Mouse (Mus musculus) megakaryocyte, embryonic 14.5 days (primary cell): ENCODE data around the gene Gm17720. TPM values are rescaled to one million over a fixed set of nuclear protein-coding genes. Genes with fewer than 3 reads are reported as not detected.

Experiments used
- H3K27me3 ChIP-seq: replicated peaks from 2 replicates; pipeline ENCODE3; 2012; ENCODE audit warnings: inconsistent platforms
- H3K36me3 ChIP-seq: replicated peaks from 2 replicates; pipeline ENCODE3; 2012; ENCODE audit warnings: low read length, inconsistent platforms, mixed read lengths
- H3K4me1 ChIP-seq: 2 replicates; pipeline ENCODE4 v1.6.1; 2012; ENCODE audit warnings: inconsistent platforms
- H3K4me3 ChIP-seq: replicated peaks from 2 replicates; pipeline ENCODE3; 2012; ENCODE audit warnings: moderate library complexity, mild to moderate bottlenecking, inconsistent platforms
- H3K9me3 ChIP-seq: 2 replicates; pipeline ENCODE4 v1.6.1; 2012; ENCODE audit warnings: inconsistent platforms
- FLI1 ChIP-seq: IDR thresholded peaks from 2 replicates; pipeline ENCODE4 v1.6.1; 2012; ENCODE audit warnings: low read length, inconsistent platforms, mixed read lengths
- GATA1 ChIP-seq: IDR thresholded peaks from 3 replicates; pipeline ENCODE4 v1.6.1; 2012; ENCODE audit warnings: mixed read lengths, low read length, inconsistent platforms, borderline replicate concordance
- polyA plus RNA-seq: library from polyadenylated mRNA; stranded (reverse); fragments of >175 nt; gene quantifications from 2 replicates; pipeline ENCODE4 v1.2.3, GENCODE M21; 2012; ENCODE audit warnings: low replicate concordance; ENCODE audit not compliant: insufficient read depth

The Gm17720 gene
- polyA plus RNA-seq, 1 experiment: not detected

DNA sequence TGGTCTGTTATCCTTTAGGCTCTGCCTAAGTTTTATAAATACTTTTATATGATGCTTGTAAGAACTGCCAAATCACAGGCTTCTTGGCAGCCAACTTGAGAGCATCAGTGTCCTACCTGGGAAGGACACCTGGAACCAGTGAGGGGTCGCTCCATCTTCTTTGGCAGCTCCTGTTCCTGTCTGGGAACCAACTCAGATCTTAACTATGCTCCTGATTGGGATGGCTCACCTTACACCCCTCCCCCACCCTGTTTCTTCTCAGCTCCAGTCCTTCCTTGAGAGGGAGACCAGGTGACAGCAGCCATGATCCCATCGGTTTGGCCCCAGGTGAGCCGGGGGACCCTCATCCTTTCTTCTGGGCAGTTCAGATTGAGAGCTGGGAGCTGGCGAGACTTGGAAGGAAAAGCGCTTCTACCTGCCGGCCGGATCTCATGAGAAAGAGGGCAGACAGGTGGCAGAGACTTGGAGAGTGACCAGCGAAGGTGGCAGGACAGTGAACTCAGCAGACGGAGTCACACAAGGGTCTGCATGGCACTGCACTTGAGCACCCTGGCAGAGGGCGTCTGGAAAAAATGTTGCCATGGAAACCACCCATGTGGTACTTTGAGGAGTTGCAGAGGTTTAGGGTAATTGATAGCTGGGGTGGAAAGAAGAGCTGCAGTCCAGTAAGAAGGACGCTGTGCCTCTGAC, 20.0 kb downstream of the Gm17720 start:
- peaks cover 8% of the 10 kb centered on the region for H3K4me1 ChIP-seq
- no peak for TF ChIP-seq GATA1
- TF ChIP-seq FLI1: no peak
- H3K9me3 ChIP-seq: peaks cover 10% of the 10 kb centered on the region; the same call in 1 of the 2 replicates
- peaks cover 16% of the 10 kb centered on the region for H3K27me3 ChIP-seq
- no peaks in the 10 kb centered on the region for H3K36me3 ChIP-seq
- no peak overlapping the region for H3K4me3 ChIP-seq

GRCm38 (mm10) chr8:110079282-110080221, 23.0 kb downstream of the Gm17720 start, which contains the start of gene Zfp612:
Gene Zfp612, plus strand, starts transcription at chr8:110079746.
- H3K4me1 ChIP-seq: peaks cover 8% of the 10 kb centered on the region
- no peak for TF ChIP-seq FLI1
- no peak for TF ChIP-seq GATA1
- no peaks in the 10 kb centered on the region for H3K36me3 ChIP-seq
- H3K9me3 ChIP-seq: no peaks in the 10 kb centered on the region
- peak within 1 kb of the TSS; percentile 86 for H3K4me3 ChIP-seq
- H3K27me3 ChIP-seq: peaks cover 18% of the 10 kb centered on the region

DNA sequence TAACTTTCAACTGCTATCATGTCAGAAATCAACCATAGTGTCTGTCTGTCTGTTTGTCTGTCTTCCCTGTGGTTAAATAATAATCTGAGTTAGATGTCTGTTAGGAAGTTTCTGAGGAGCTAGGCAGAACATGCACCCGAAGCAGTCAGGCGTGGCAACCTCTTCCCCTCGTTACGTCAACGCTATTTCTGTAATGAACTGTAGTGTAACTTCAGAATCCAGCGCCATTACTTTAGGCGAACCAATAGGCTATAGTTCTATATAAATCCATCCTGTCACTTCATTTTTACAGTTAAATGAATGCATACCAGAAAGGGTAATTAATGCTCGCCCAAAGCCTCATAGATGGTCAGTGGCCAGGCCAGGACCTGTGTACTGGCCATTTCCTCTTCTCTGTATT, 28.1 kb downstream of the Gm17720 start:
- no peaks in the 10 kb centered on the region for H3K36me3 ChIP-seq
- TF ChIP-seq FLI1: no peak
- TF ChIP-seq GATA1: no peak
- peaks cover 5% of the 10 kb centered on the region for H3K4me1 ChIP-seq
- H3K27me3 ChIP-seq: peaks cover 7% of the 10 kb centered on the region
- no peaks in the 10 kb centered on the region for H3K9me3 ChIP-seq
- H3K4me3 ChIP-seq: no peak overlapping the region

- H3K9me3 ChIP-seq: peaks cover 16% of the 10 kb centered on the region; the same call in 1 of the 2 replicates
- no peaks in the 10 kb centered on the region for H3K36me3 ChIP-seq
- H3K4me1 ChIP-seq: peaks cover 3% of the 10 kb centered on the region; the same call in 1 of the 2 replicates
- TF ChIP-seq FLI1 (no peak), GATA1 (no peak)
- peaks cover 1% of the 10 kb centered on the region for H3K27me3 ChIP-seq
- H3K4me3 ChIP-seq: peak overlapping the region; percentile 20
Observed at GRCm38 (mm10) chr8:110071600-110071999, 31.0 kb downstream of the Gm17720 start.

- peaks cover 22% of the 10 kb centered on the region for H3K9me3 ChIP-seq
- H3K4me3 ChIP-seq: no peak overlapping the region
- peaks cover 3% of the 10 kb centered on the region; the same call in 1 of the 2 replicates for H3K4me1 ChIP-seq
- H3K27me3 ChIP-seq: peaks cover 1% of the 10 kb centered on the region
- no peaks in the 10 kb centered on the region for H3K36me3 ChIP-seq
- TF ChIP-seq GATA1: no peak
- no peak for TF ChIP-seq FLI1
Observed at GRCm38 (mm10) chr8:110069706-110070105, 32.8 kb downstream of the Gm17720 start.

DNA sequence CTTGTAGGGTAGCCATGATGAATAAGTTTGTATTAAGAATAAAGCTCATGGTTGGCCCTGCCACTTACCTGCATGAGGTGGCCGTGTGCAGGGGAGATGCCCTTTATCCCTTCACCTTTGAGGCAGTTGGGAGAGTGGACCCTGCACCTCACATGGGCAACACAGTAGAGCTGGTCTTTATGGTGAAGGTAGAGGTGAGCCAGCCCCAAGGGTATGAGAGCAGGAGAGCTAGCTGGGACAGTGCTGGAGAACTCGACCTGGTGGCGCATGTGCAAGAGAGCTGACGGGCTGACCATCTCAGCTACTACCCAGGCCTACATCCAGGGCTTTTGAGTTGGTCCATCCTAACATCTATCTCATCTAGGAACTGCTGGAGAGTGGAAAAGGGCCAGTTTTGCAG, 36.9 kb downstream of the Gm17720 start:
- H3K27me3 ChIP-seq: no peaks in the 10 kb centered on the region
- no peaks in the 10 kb centered on the region for H3K36me3 ChIP-seq
- peaks cover 25% of the 10 kb centered on the region for H3K9me3 ChIP-seq
- H3K4me1 ChIP-seq: no peaks in the 10 kb centered on the region
- no peak for TF ChIP-seq GATA1
- no peak for TF ChIP-seq FLI1
- H3K4me3 ChIP-seq: no peak overlapping the region

DNA sequence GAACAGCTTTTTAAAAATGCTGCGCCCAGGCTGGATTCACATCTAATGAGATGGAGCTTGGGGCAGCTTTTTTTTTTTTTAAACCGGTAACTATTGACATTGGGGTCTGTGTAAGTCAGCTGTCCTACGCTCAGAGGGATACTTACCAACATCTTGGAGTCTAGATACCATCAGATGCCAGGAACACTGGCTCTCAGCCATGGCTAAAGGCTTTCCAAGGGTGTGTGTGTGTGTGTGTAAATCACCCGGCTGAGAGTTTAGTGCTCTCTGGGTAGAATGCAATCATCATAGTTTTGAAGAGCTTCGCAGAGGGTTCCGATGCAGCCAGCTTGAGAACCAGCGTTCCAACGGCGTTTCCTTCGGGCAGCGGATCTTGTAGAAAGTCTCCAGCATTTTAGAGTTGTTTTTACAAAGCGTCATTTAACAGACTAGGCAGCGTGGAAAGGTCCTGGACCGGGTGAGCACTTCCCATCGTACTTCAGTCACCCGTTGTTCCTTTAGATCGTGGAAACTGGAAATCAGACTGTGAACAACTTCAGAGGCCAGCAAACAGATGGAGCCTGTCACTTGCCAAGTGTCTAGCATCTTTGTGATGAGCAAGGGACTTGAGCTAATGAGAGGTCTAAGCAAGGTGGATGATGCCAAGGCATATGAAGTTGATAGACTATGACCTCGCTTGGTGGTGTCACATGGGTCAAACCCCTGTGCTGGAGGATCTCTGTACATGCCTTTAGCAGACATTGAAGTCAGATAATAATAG, 37.8 kb downstream of the Gm17720 start:
- Histone ChIP-seq H3K9me3 (peaks cover 25% of the 10 kb centered on the region), H3K4me1 (no peaks in the 10 kb centered on the region), H3K4me3 (no peak overlapping the region), H3K27me3 (no peaks in the 10 kb centered on the region), H3K36me3 (no peaks in the 10 kb centered on the region)
- TF ChIP-seq GATA1 (no peak), FLI1 (no peak)

DNA sequence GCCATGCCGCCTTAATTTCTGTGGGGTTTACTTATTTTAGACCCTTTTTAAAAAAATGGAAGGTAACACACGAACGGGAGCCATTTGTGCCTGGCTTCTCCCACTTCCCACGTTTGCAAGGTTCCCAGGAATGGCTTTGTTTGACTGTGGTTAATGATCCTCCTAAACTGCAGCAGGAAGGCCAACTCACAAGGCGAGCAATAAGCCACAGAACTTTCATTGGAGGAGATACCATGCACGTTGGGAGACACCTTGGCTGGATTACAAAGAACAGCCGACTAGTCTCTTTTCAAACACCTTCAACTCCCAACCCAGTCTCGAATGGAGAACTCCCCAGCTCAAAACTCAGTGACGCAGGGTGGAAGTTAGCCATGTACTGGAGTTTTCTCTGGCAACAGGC, 38.4 kb downstream of the Gm17720 start:
- no peaks in the 10 kb centered on the region for H3K27me3 ChIP-seq
- no peak overlapping the region for H3K4me3 ChIP-seq
- no peaks in the 10 kb centered on the region for H3K4me1 ChIP-seq
- no peaks in the 10 kb centered on the region for H3K36me3 ChIP-seq
- no peak for TF ChIP-seq GATA1
- no peak for TF ChIP-seq FLI1
- peaks cover 25% of the 10 kb centered on the region for H3K9me3 ChIP-seq

DNA sequence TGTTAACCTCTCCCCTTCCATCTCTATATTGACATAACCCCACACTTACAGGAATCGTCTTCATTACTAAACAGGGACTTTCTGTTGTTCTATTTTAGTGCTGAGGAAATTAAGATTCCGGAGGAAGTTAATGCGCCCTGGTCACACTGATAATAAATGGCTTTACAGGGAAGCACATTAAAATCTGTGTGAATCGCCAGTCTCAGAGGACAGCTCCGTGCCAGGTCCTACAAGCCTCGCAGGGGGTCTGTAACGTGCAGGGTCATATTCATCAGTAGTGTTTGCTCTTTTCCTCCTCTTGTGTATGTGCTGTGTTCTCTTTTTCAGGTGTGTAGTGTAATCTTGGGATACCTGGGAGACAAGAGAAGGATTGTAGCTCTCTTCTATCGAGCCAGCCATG, 44.3 kb downstream of the Gm17720 start:
- no peak for TF ChIP-seq GATA1
- no peak for TF ChIP-seq FLI1
- Histone ChIP-seq H3K36me3 (no peaks in the 10 kb centered on the region), H3K4me1 (no peaks in the 10 kb centered on the region), H3K4me3 (no peak overlapping the region), H3K27me3 (no peaks in the 10 kb centered on the region), H3K9me3 (peaks cover 3% of the 10 kb centered on the region; the same call in 1 of the 2 replicates)

DNA sequence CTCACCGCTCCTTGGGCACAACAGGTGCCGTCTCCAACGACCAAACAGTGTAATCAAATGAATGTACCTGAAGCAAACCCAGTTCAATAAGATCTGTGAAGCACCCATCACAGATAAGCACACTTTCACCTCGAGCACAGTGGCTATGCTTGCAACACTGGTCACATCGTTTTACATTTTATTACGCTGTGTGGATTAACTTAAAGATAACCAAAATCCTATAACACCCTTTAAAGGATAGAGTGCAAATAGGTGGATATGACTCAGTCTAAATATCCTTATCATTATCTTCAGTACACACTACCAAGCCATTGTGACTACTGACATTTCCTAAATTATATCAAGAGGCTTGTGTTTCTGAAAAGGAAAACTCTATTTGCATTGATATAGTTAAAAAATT, 51.3 kb downstream of the Gm17720 start:
- H3K27me3 ChIP-seq: no peaks in the 10 kb centered on the region
- no peak overlapping the region for H3K4me3 ChIP-seq
- no peaks in the 10 kb centered on the region for H3K36me3 ChIP-seq
- H3K4me1 ChIP-seq: no peaks in the 10 kb centered on the region
- no peak for TF ChIP-seq GATA1
- no peak for TF ChIP-seq FLI1
- H3K9me3 ChIP-seq: no peaks in the 10 kb centered on the region
